Mouse (Mus musculus): ENCODE measurements around the gene Atg13. TPM values are rescaled to one million over a fixed set of nuclear protein-coding genes. Genes with fewer than 3 reads are reported as not detected.

The Atg13 gene
- polyA plus RNA-seq, 1 experiment from 2014 or later = 27.2 TPM

Other genes starting within 250 kb of the Atg13 start
- gene Ckap5, start 183.8 kb downstream of the Atg13 start, polyA plus RNA-seq (2014; fragmentation: Nextera tagmentation; extraction: Ambion mirVana) = 65.7 and 75.8 TPM in 2 replicates
- 2.0 and 2.1 TPM in 2 replicates for gene F2, start 74.2 kb downstream of the Atg13 start, polyA plus RNA-seq (2014; fragmentation: Nextera tagmentation; extraction: Ambion mirVana)
- 4.0 and 5.0 TPM in 2 replicates for gene Zfp408, start 60.8 kb downstream of the Atg13 start, polyA plus RNA-seq (2014; fragmentation: Nextera tagmentation; extraction: Ambion mirVana)
- 117 and 120 TPM in 2 replicates for gene Arhgap1, start 60.7 kb downstream of the Atg13 start, polyA plus RNA-seq (2014; fragmentation: Nextera tagmentation; extraction: Ambion mirVana)
- gene Harbi1, start 276 bp upstream of the Atg13 start, polyA plus RNA-seq (2014; fragmentation: Nextera tagmentation; extraction: Ambion mirVana) = 11.9 and 14.7 TPM in 2 replicates
- 15.3 TPM in 2 replicates for gene Ambra1, start 19.6 kb upstream of the Atg13 start, polyA plus RNA-seq (2014; fragmentation: Nextera tagmentation; extraction: Ambion mirVana)
- gene Chrm4, start 216.7 kb upstream of the Atg13 start, polyA plus RNA-seq (2014; fragmentation: Nextera tagmentation; extraction: Ambion mirVana) = 0.31 and 0.47 TPM in 2 replicates
- gene Mdk, start 221.7 kb upstream of the Atg13 start, polyA plus RNA-seq (2014; fragmentation: Nextera tagmentation; extraction: Ambion mirVana) = 700 and 828 TPM in 2 replicates
- 0.70 and 0.76 TPM in 2 replicates for gene Gm9821, start 235.1 kb upstream of the Atg13 start, polyA plus RNA-seq (2014; fragmentation: Nextera tagmentation; extraction: Ambion mirVana)